ENCODE assay signal across 18 mouse cellular contexts in the genomic region with DNA sequence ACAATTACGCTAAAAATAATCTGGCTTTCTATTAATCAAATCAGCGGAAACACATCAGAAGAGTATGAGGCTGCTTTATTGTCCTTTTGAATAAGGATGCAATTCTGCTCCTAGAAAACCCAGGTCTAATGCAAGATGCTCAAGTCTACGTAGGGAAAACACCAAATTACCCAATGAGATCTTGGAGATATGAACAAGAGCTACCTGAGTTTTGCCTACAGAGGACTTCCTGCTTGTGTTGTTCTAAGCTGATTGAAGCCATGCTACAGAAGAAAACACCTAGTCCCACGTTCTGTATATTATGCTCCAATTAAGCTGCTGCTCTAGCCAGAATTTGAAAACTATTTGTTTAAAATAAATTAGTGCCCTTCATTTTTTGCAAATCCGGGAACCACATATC.
"Had no signal": no experiment of that assay in that cellular context is flagged by ENCODE, and none has a peak within 500 bp of the region (broad histone marks: within the 10 kb centered on the region; RNA-seq: fewer than 3 reads in every experiment).

No protein-coding gene starts in this region.

- DNase-seq: embryo, embryonic 11 days; gastrocnemius, adult 2 months; gastrocnemius, postnatal 10 days; gastrocnemius, postnatal 14 days; gastrocnemius, postnatal 25 days; gastrocnemius, postnatal 36 days; heart, adult 11 months; heart, adult 18-20 months; heart, adult 2 months had no signal

- H3K4me3 ChIP-seq: embryonic facial prominence, embryonic 10.5 days; embryonic facial prominence, embryonic 12.5 days; embryonic facial prominence, embryonic 13.5 days; embryonic facial prominence, embryonic 15.5 days; erythroblast, embryonic 14.5 days; forebrain, embryonic 10.5 days; forebrain, embryonic 12.5 days; forebrain, embryonic 13.5 days; forebrain, embryonic 15.5 days; gastrocnemius, adult 2 months; heart, adult 2 months had no signal

- H3K27ac ChIP-seq: embryonic facial prominence, embryonic 10.5 days; embryonic facial prominence, embryonic 12.5 days; embryonic facial prominence, embryonic 13.5 days; embryonic facial prominence, embryonic 15.5 days; forebrain, embryonic 10.5 days; forebrain, embryonic 12.5 days; forebrain, embryonic 13.5 days; forebrain, embryonic 15.5 days; gastrocnemius, adult 2 months; heart, adult 2 months had no signal
